8 mouse cellular contexts compared by ENCODE assay signal in the genomic region with DNA sequence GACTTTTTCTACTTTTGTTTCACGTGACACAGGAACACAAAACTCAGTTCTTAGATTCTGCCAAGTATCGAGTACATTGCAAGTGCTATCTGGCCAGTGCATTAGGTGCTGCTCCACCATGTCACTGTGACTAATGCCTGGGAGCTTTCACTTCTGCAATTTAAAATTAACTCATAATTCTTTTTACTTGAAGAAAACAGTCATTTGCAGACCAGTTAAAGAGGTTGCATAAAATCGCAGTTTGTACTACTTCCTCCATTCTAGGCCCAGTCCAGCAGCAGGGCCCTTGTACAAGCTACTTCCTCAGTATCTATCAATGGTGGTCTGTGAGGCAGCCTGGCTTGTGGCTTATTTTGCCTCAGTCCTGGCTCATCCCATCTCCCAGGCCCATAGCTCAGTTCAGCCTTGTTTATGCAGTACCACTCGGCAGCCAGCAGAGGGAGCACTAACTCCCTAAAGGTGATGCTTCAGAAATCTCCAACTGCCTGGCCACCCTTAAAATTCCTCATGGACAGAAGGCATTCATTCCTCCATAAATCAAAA. TPM values are rescaled to one million over a fixed set of nuclear protein-coding genes. Genes with fewer than 3 reads are reported as not detected.
DNase-seq lines count a peak whose midpoint lies in the region; ATAC-seq and TF ChIP-seq lines count a peak whose summit lies in the region.

No protein-coding gene starts in this region.

- peak; percentile 81 for TF ChIP-seq CTCF in C2C12 (IDR thresholded peaks at IDR 0.05; ENCODE audit: control insufficient read depth, insufficient read depth, insufficient read length)

- H3K79me2 ChIP-seq in C2C12 (ENCODE audit: control insufficient read depth, insufficient read depth): no peaks in the 10 kb centered on the region

- no peaks in the 10 kb centered on the region for H3K79me3 ChIP-seq in C2C12 (ENCODE audit: low read depth)

- H3K4me3 ChIP-seq in C2C12 (ENCODE audit: insufficient read depth, poor library complexity, severe bottlenecking): no peak overlapping the region
- no peak overlapping the region for H3K4me3 ChIP-seq in liver, embryonic 16.5 days (ENCODE audit: low read depth, low read length)

- no peaks in the 10 kb centered on the region for H3K9me3 ChIP-seq in liver, embryonic 16.5 days (replicated peaks; ENCODE audit: control insufficient read depth, low read length)

- H3K4me2 ChIP-seq in liver, embryonic 16.5 days (ENCODE audit: low read depth, low read length): no peak overlapping the region

- DNase-seq in ZHBTc4 (ENCODE audit: low read depth, low spot score): peak; percentile 76
- DNase-seq in kidney, postnatal 25 days: peak; percentile 73 to 82
- peak; percentile 73 for DNase-seq in ovary, postnatal 14 days (ENCODE audit: low spot score)
- peak; percentile 39 to 74 for DNase-seq in thymus, postnatal 10 days (ENCODE audit: low spot score in 2 of 2)

- no peak overlapping the region for H3ac ChIP-seq in C2C12 (ENCODE audit: control insufficient read depth, insufficient read length, low read depth)

- no peaks in the 10 kb centered on the region for H3K4me1 ChIP-seq in liver, embryonic 16.5 days (ENCODE audit: control insufficient read depth, low read depth, low read length)

- 38% methylated on average over 4 of the region's 4 CpGs for WGBS in liver, embryonic 16.5 days (ENCODE audit: insufficient replicate concordance)

- H3K36me3 ChIP-seq in C2C12 (ENCODE audit: control insufficient read depth, insufficient read depth): peaks cover 51% of the 10 kb centered on the region
- no peaks in the 10 kb centered on the region for H3K36me3 ChIP-seq in liver, embryonic 16.5 days (ENCODE audit: control insufficient read depth, insufficient read depth)

- peak; percentile 92 for ATAC-seq in common myeloid progenitor, adult 5-6 weeks (replicated peaks; ENCODE audit: low read depth, poor library complexity, severe bottlenecking)
- ATAC-seq in granulocyte monocyte progenitor cell, adult 5-6 weeks (replicated peaks; ENCODE audit: poor library complexity, severe bottlenecking): peak; percentile 86
- peak; percentile 32; the same call in 1 of the 2 replicates for ATAC-seq in liver, embryonic 16.5 days (ENCODE audit: low read depth)

- H3K27ac ChIP-seq in liver, embryonic 16.5 days (ENCODE audit: low read length): 0 out of 2 replicates have a peak overlapping the region, but pooled peaks have one; percentile 43

- no peaks in the 10 kb centered on the region for H3K27me3 ChIP-seq in C2C12 (ENCODE audit: control insufficient read depth, insufficient read depth, insufficient read length)
- no peaks in the 10 kb centered on the region for H3K27me3 ChIP-seq in liver, embryonic 16.5 days (ENCODE audit: control insufficient read depth, insufficient read depth, low read depth, low read length)

- no peak overlapping the region for H3K9ac ChIP-seq in liver, embryonic 16.5 days (ENCODE audit: low read depth, low read length)

TF ChIP-seq in C2C12, 6 proteins besides CTCF, POLR2A, EP300 and RAD21:
- TF ChIP-seq MYOG (IDR thresholded peaks at IDR 0.05; ENCODE audit: control insufficient read depth, extremely low read depth, insufficient read length) (no peak), USF1 (IDR thresholded peaks at IDR 0.05; ENCODE audit: low read depth) (no peak), MYOD1 (IDR thresholded peaks at IDR 0.05; ENCODE audit: control insufficient read depth, insufficient read length, low read depth) (no peak), FOSL1 (IDR thresholded peaks at IDR 0.05; ENCODE audit: insufficient read depth, low read length, poor library complexity, severe bottlenecking) (no peak), MAX (IDR thresholded peaks at IDR 0.05) (no peak), CEBPB (IDR thresholded peaks at IDR 0.05; ENCODE audit: low read depth) (no peak)

RNA-seq across cellular contexts. Expression of gene Gsdme, which starts 41.4 kb away (rescaled TPM):
- 22.3 TPM for polyA plus RNA-seq in C2C12 (2012; fragmentation: generic; extraction: Trizol)
- 6.6 and 9.5 TPM in 2 replicates for total RNA-seq in common myeloid progenitor, adult 5-6 weeks (2017)
- total RNA-seq in granulocyte monocyte progenitor cell, adult 5-6 weeks (2014; fragmentation: Nextera tagmentation): 4.4 and 7.4 TPM in 2 replicates
- total RNA-seq in granulocyte monocyte progenitor cell, adult 5-6 weeks (2017): 6.4 and 11.0 TPM in 2 replicates
- polyA plus RNA-seq in liver, embryonic 16.5 days (2015; fragmentation: Nextera tagmentation; extraction: Ambion mirVana): 15.4 and 15.9 TPM in 2 replicates

Comparison
In these comparisons a context has a peak if more than half of its experiments do, and no peak if none do; other contexts are left out.
1. ATAC-seq: peak in every context shown above with its lines; median percentile 92 in common myeloid progenitor, adult 5-6 weeks; 86 in granulocyte monocyte progenitor cell, adult 5-6 weeks; 32 in liver, embryonic 16.5 days.